Mouse (Mus musculus): ENCODE data around the gene Zcchc17. TPM values are rescaled to one million over a fixed set of nuclear protein-coding genes. Genes with fewer than 3 reads are reported as not detected.

Zcchc17 gene
- polyA plus RNA-seq, 1 experiment from 2014 or later, result 66.4 TPM

DNA sequence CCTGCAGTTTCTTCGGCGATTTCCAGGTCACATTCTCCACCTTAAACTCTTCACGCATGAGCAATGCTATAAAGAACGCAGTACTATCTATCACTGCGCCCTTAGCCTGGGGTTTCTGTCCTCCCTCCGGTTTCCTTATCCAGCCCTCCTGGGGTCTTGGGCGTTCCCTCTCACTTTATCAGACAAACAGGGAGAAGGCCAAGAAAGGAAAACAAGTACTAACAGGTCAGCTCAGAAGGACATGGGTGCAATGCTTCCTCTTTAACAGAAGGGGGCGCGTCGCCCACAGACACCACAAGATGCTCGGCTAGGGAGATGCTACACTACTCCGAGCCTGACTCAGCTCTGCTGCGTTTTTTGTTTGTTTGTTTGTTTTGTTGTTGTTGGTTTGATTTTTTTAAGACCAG, 62.6 kb downstream of the Zcchc17 start:
- H3K9ac ChIP-seq, result no peak overlapping the region
- ATAC-seq, result peak; percentile 44; the same call in 1 of the 2 replicates

GRCm38 (mm10) chr4:130296243-130296965, 63.3 kb downstream of the Zcchc17 start:
- ATAC-seq, result no peak
- H3K27me3 ChIP-seq (replicated peaks), result no peaks in the 10 kb centered on the region
- no peaks in the 10 kb centered on the region for H3K9me3 ChIP-seq
- no peaks in the 10 kb centered on the region for H3K36me3 ChIP-seq
- no peak overlapping the region for H3K27ac ChIP-seq
- 0 out of 2 replicates have a peak, but pooled peaks cover 6% of the 10 kb centered on the region for H3K4me1 ChIP-seq (replicated peaks)
- H3K9ac ChIP-seq, result no peak overlapping the region
- WGBS, result 84% methylated on average over 13 of the region's 13 CpGs
- H3K4me3 ChIP-seq (replicated peaks), result no peak overlapping the region
- H3K4me2 ChIP-seq (replicated peaks), result no peak overlapping the region

More for the DNA sequence above, 62.6 kb downstream of the Zcchc17 start:
- Histone ChIP-seq H3K27me3 (replicated peaks) (no peaks in the 10 kb centered on the region), H3K4me2 (replicated peaks) (no peak overlapping the region), H3K4me3 (replicated peaks) (no peak overlapping the region), H3K36me3 (no peaks in the 10 kb centered on the region), H3K9me3 (no peaks in the 10 kb centered on the region), H3K4me1 (replicated peaks) (0 out of 2 replicates have a peak, but pooled peaks cover 6% of the 10 kb centered on the region), H3K27ac (no peak overlapping the region)
- 20% methylated on average over 13 of the region's 13 CpGs for WGBS

DNA sequence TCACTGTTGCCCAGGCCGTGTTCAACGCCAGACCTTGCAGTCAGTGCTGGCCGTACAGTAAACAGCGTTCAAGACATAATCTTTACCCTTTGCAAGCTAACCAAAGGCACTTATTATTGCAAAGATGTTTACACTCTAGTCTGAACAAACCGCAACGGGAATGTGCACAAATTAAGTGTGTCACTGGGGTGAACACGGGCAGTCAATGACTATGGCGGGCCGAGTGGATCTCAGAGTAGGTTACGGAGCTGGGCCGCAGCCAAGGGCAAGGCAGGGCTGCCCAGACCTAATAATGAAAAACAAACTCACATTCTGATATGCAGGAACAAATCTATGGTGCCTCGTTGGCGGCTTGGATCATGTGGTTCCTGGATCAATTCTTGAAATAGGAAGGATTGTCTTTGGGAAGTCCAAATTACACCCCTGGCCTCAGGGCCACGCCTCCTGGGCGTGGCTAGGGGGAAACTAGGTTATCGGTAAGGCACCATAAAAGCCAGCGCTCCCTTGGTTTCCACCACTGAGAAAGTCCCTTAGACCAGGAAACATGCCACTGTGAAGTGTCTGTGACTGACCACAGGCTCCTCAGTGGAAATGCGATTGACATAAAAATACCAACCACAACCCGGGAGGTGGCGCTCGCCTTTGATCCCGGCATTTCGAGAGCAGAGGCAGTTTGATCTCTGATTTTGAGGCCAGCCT, 64.5 kb downstream of the Zcchc17 start:
- H3K27me3 ChIP-seq (replicated peaks), result no peaks in the 10 kb centered on the region
- 0 out of 2 replicates have a peak, but pooled peaks cover 6% of the 10 kb centered on the region for H3K4me1 ChIP-seq (replicated peaks)
- no peak overlapping the region for H3K4me3 ChIP-seq (replicated peaks)
- H3K9ac ChIP-seq, result no peak overlapping the region
- 45% methylated on average over 23 of the region's 23 CpGs for WGBS
- ATAC-seq, result peak; percentile 68; the same call in 1 of the 2 replicates
- H3K4me2 ChIP-seq (replicated peaks), result 0 out of 2 replicates have a peak overlapping the region, but pooled peaks have one; percentile 17
- no peaks in the 10 kb centered on the region for H3K36me3 ChIP-seq
- H3K27ac ChIP-seq, result no peak overlapping the region
- no peaks in the 10 kb centered on the region for H3K9me3 ChIP-seq

- no peaks in the 10 kb centered on the region for H3K36me3 ChIP-seq
- no peak for ATAC-seq
- H3K4me2 ChIP-seq (replicated peaks), result no peak overlapping the region
- H3K9me3 ChIP-seq, result no peaks in the 10 kb centered on the region
- no peaks in the 10 kb centered on the region for H3K27me3 ChIP-seq (replicated peaks)
- H3K4me1 ChIP-seq (replicated peaks), result 0 out of 2 replicates have a peak, but pooled peaks cover 6% of the 10 kb centered on the region
- no peak overlapping the region for H3K4me3 ChIP-seq (replicated peaks)
- WGBS, result 82% methylated on average over 8 of the region's 8 CpGs
- H3K27ac ChIP-seq, result no peak overlapping the region
- no peak overlapping the region for H3K9ac ChIP-seq
Observed at GRCm38 (mm10) chr4:130294513-130294912, 65.2 kb downstream of the Zcchc17 start.

- no peak overlapping the region for H3K4me2 ChIP-seq (replicated peaks)
- 1% methylated on average over 4 of the region's 4 CpGs for WGBS
- H3K4me1 ChIP-seq (replicated peaks), result 0 out of 2 replicates have a peak, but pooled peaks cover 6% of the 10 kb centered on the region
- no peaks in the 10 kb centered on the region for H3K36me3 ChIP-seq
- H3K27ac ChIP-seq, result no peak overlapping the region
- no peak overlapping the region for H3K4me3 ChIP-seq (replicated peaks)
- peak; percentile 36 for ATAC-seq
- no peaks in the 10 kb centered on the region for H3K9me3 ChIP-seq
- no peaks in the 10 kb centered on the region for H3K27me3 ChIP-seq (replicated peaks)
- H3K9ac ChIP-seq, result no peak overlapping the region
Observed at GRCm38 (mm10) chr4:130292271-130292670, 67.5 kb downstream of the Zcchc17 start.

- H3K9me3 ChIP-seq, result no peaks in the 10 kb centered on the region
- H3K4me2 ChIP-seq (replicated peaks), result no peak overlapping the region
- ATAC-seq, result no peak
- H3K27ac ChIP-seq, result no peak overlapping the region
- no peaks in the 10 kb centered on the region for H3K4me1 ChIP-seq (replicated peaks)
- H3K27me3 ChIP-seq (replicated peaks), result no peaks in the 10 kb centered on the region
- H3K4me3 ChIP-seq (replicated peaks), result no peak overlapping the region
- 70% methylated on average over 3 of the region's 3 CpGs for WGBS
- no peak overlapping the region for H3K9ac ChIP-seq
- no peaks in the 10 kb centered on the region for H3K36me3 ChIP-seq
Observed at GRCm38 (mm10) chr4:130289824-130290223, 69.9 kb downstream of the Zcchc17 start.

DNA sequence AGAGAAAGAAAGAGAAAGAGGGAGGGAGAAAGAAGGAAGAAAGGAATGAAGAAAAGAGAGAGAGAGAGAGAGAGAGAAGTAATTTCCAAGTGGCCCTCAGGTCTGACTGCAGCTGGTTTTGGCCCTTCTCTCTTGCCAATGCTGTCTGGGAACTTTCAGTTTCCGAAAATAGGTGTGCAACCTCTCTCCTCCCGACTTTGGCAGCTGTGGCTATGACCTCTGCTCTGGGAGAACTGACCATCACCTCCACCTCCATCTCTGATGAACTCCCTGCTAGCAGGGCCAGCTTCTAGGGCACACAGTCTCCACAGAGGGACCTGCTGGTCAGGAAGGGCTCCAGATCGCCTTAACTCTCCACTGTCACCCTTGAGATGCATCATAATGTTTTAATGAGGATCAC, 73.2 kb downstream of the Zcchc17 start:
- no peak overlapping the region for H3K4me3 ChIP-seq (replicated peaks)
- no peaks in the 10 kb centered on the region for H3K9me3 ChIP-seq
- no peaks in the 10 kb centered on the region for H3K27me3 ChIP-seq (replicated peaks)
- no peaks in the 10 kb centered on the region for H3K36me3 ChIP-seq
- H3K9ac ChIP-seq, result no peak overlapping the region
- H3K4me2 ChIP-seq (replicated peaks), result no peak overlapping the region
- H3K27ac ChIP-seq, result no peak overlapping the region
- H3K4me1 ChIP-seq (replicated peaks), result no peaks in the 10 kb centered on the region
- ATAC-seq, result no peak
- WGBS, result 52% methylated on average over 3 of the region's 3 CpGs

- Histone ChIP-seq H3K27ac (no peak overlapping the region), H3K4me1 (replicated peaks) (no peaks in the 10 kb centered on the region), H3K9ac (no peak overlapping the region), H3K36me3 (no peaks in the 10 kb centered on the region), H3K4me3 (replicated peaks) (no peak overlapping the region), H3K4me2 (replicated peaks) (no peak overlapping the region), H3K27me3 (replicated peaks) (0 out of 2 replicates have a peak, but pooled peaks cover 3% of the 10 kb centered on the region), H3K9me3 (no peaks in the 10 kb centered on the region)
- no peak for ATAC-seq
- WGBS, result 84% methylated on average over 9 of the region's 9 CpGs
Observed at GRCm38 (mm10) chr4:130283826-130284225, 75.9 kb downstream of the Zcchc17 start.

DNA sequence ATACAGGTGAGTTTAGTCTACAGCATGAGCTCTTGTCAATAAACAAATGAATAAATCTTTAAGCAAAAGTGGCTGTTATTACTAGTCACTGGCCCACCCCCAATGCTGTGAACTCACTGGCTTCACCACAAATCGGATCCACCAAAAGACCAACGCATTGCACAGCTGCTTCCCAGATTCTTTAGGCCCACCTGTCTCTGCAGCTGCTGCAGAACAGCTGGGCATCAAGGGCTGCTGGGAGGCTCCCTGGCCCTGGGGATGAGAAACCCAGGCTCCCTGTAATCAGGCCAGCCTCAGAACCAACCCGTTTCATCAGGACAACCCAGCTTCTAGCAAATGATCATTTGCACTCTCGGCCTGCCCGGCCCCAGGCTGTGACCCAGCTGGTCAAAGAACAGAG, 76.9 kb downstream of the Zcchc17 start:
- no peaks in the 10 kb centered on the region for H3K36me3 ChIP-seq
- H3K4me2 ChIP-seq (replicated peaks), result no peak overlapping the region
- H3K9ac ChIP-seq, result no peak overlapping the region
- H3K27ac ChIP-seq, result no peak overlapping the region
- no peak for ATAC-seq
- no peak overlapping the region for H3K4me3 ChIP-seq (replicated peaks)
- no peaks in the 10 kb centered on the region for H3K4me1 ChIP-seq (replicated peaks)
- WGBS, result 82% methylated on average over 5 of the region's 5 CpGs
- H3K27me3 ChIP-seq (replicated peaks), result 0 out of 2 replicates have a peak, but pooled peaks cover 3% of the 10 kb centered on the region
- H3K9me3 ChIP-seq, result no peaks in the 10 kb centered on the region

DNA sequence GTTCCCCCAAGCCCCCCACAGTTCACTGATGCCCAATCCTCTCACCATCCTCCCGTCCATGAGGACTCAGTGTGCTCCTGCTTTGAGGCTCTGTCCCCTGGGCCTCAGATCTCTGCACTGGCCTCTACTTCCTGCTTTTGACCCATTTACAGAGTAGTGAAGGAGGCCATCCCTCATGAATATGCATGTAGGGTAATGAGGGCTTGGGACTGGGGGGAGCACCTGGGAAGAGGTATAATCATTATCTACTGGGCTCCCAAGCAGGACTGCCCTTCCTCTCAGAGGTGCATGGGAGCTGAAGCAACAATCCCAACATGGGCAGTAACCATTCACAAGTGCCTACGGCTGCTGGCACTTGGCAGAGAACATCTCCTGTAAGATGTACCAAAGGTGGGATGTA, 80.6 kb downstream of the Zcchc17 start, which contains the start of gene Serinc2:
TSS of gene Serinc2 (minus strand) at position 101 of the 400 bp plus-strand sequence.
- Histone ChIP-seq H3K27me3 (replicated peaks) (peaks cover 25% of the 10 kb centered on the region), H3K27ac (no peak within 1 kb of the TSS), H3K4me3 (replicated peaks) (no peak within 1 kb of the TSS), H3K9ac (no peak within 1 kb of the TSS), H3K9me3 (no peaks in the 10 kb centered on the region), H3K4me2 (replicated peaks) (no peak within 1 kb of the TSS), H3K36me3 (no peaks in the 10 kb centered on the region), H3K4me1 (replicated peaks) (peaks cover 17% of the 10 kb centered on the region; the same call in 1 of the 2 replicates)
- 67% methylated on average over 2 of the region's 2 CpGs for WGBS
- no peak for ATAC-seq

GRCm38 (mm10) chr4:130276573-130277176, 83.1 kb downstream of the Zcchc17 start:
- peak; percentile 32; the same call in 1 of the 2 replicates for ATAC-seq
- H3K27me3 ChIP-seq (replicated peaks), result peaks cover 27% of the 10 kb centered on the region
- WGBS, result 50% methylated on average over 7 of the region's 7 CpGs

DNA sequence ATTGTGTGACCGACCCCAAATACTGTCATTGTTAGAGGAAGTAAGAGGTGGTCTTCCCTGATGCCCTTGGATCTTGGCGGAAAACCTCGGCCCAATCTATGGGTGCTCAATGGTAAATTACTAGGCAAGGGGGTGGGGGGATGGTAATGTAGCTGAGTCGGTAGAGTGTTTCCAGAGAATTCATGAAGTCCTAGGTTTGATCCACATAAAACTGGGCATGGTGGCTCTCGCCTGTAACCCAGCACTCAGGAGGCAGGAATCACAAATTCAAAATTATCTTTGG, 84.0 kb downstream of the Zcchc17 start:
- H3K4me2 ChIP-seq (replicated peaks), result peak overlapping the region; percentile 98
- H3K36me3 ChIP-seq, result no peaks in the 10 kb centered on the region
- WGBS, result 49% methylated on average over 5 of the region's 5 CpGs
- peaks cover 22% of the 10 kb centered on the region; the same call in 1 of the 2 replicates for H3K4me1 ChIP-seq (replicated peaks)
- no peak for ATAC-seq
- peak overlapping the region; percentile 61 for H3K4me3 ChIP-seq (replicated peaks)
- no peak overlapping the region for H3K9ac ChIP-seq
- no peak overlapping the region for H3K27ac ChIP-seq
- no peaks in the 10 kb centered on the region for H3K9me3 ChIP-seq
- H3K27me3 ChIP-seq (replicated peaks), result peaks cover 24% of the 10 kb centered on the region

More at GRCm38 (mm10) chr4:130276573-130277176, 83.1 kb downstream of the Zcchc17 start:
- Histone ChIP-seq H3K4me3 (replicated peaks) (no peak overlapping the region), H3K4me1 (replicated peaks) (peaks cover 22% of the 10 kb centered on the region; the same call in 1 of the 2 replicates), H3K9me3 (no peaks in the 10 kb centered on the region), H3K9ac (no peak overlapping the region), H3K27ac (no peak overlapping the region), H3K36me3 (no peaks in the 10 kb centered on the region), H3K4me2 (replicated peaks) (no peak overlapping the region)

Data from intestine, embryonic 15.5 days (tissue).